Mouse (Mus musculus) gastrocnemius, postnatal 10 days (tissue): Measurements from ENCODE around the gene Rit1. TPM values are rescaled to one million over a fixed set of nuclear protein-coding genes. Genes with fewer than 3 reads are reported as not detected.
"Not testable (repeated sequence)": the region's sequence is repeated elsewhere in the genome, so short reads cannot be mapped to it uniquely, and the experiment has no call there.

Source experiments
- DNase-seq: peaks from one replicate; pipeline ENCODE4 v3.0.0; 2021; ENCODE audit warnings: mixed read lengths
- long read RNA-seq, 2 experiments: library from polyadenylated mRNA; stranded (forward); transcript quantifications; one replicate each; pipeline ENCODE4 v2.0.0; 2021
- total RNA-seq, 2 experiments: library from RNA; stranded (reverse); gene quantifications; 2 replicates each; pipeline ENCODE4 v1.2.3; 2021

The Rit1 gene
- 10 to 100 TPM; 21.9 to 23.6 TPM for total RNA-seq
- long read RNA-seq, experiment 1, transcript Rit1-201 (6 exons, 1,204 nt), result major isoform, 12 of 17 reads
- long read RNA-seq, experiment 1, partial matches to known transcripts, result 1 of 17 reads
- long read RNA-seq, experiment 1, other reads (novel, unspliced or antisense), result 4 of 17 reads
- long read RNA-seq, experiment 2, transcript Rit1-201 (6 exons, 1,204 nt), result major isoform, 6 of 9 reads
- long read RNA-seq, experiment 2, partial matches to known transcripts, result 0 of 9 reads
- long read RNA-seq, experiment 2, other reads (novel, unspliced or antisense), result 3 of 9 reads

DNA sequence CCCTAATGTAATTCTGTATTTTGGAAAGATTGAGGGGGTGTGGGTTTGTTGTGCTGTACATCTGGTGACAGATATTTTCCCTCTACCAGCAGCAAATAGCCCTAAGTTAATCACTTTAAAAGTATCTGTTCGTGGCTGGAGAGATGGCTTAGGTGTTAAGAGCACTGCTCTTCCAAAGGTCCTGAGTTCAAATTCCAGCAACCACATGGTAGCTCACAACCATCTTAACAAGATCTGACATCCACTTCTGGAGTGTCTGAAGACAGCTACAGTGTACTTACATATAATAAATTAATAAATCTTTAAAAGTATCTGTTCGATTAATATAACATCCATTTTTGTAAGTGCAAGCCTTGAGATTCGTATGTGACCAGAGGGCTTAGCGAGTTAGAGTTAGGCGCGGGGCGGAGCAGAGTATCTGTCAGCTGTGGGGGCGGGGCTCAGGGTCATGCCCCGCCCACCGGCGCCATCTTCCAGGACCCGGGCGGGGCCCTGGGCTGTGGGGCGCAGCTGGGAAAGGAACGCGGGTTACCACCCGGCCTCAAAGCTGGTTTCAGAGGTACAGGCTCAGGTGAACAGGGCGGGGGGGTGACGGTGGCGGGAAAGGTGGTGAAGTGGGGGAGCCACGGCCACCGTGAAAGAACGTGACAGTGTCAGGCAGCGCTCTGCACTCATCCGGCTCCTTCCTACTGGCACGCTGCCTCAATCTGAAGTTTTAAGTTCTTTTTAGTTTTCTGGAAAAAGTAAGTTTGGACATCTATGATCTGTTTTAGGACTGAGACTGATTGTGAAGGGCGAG, at the start of gene Rit1:
TSS of gene Rit1 (plus strand) at position 440 of the 799 bp plus-strand sequence.
- DNase-seq, result peak; percentile 90

DNA sequence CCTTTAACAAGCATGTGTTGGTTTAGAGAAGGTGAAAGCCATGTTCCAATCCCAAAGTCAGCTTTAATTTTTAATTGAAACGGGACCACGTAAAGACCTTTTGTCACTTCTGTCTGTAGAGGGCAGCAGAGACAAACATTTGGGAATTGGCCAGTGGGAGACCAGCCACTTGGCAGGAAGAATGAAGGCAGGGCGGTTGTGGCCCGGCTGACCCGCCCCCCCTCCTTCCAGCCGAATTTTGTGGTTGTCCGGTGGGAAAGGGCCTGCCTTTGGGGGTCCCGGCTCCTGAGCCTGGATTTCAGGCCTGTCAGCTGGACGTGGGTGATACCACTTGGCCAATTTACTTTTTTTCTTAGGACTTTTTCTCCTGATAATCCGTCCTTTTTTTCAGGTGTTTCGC, 39.2 kb upstream of the Rit1 start:
- peak; percentile 75 for DNase-seq

DNA sequence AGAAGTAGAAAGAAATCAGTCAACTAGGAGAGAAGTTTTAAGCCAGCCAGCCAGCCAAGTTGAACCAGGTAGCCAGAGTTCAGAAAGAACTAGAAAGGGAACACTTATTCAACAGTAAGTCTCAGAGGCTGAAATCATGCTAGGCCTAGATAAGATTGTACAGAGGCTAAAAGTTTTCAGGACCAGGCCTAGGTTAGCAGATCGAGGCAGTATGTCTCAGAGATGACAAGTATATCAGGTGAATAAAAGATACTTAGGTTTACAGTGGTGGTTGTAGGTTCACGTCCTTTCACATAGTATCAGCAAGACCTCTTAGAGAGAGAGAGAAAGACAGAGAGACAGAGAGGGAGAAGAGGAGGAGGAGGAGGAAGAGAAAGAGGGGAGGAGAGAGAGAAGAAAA, 32.8 kb upstream of the Rit1 start:
- no peak for DNase-seq

GRCm38 (mm10) chr3:88684236-88684979, 32.2 kb upstream of the Rit1 start:
- no peak for DNase-seq

DNA sequence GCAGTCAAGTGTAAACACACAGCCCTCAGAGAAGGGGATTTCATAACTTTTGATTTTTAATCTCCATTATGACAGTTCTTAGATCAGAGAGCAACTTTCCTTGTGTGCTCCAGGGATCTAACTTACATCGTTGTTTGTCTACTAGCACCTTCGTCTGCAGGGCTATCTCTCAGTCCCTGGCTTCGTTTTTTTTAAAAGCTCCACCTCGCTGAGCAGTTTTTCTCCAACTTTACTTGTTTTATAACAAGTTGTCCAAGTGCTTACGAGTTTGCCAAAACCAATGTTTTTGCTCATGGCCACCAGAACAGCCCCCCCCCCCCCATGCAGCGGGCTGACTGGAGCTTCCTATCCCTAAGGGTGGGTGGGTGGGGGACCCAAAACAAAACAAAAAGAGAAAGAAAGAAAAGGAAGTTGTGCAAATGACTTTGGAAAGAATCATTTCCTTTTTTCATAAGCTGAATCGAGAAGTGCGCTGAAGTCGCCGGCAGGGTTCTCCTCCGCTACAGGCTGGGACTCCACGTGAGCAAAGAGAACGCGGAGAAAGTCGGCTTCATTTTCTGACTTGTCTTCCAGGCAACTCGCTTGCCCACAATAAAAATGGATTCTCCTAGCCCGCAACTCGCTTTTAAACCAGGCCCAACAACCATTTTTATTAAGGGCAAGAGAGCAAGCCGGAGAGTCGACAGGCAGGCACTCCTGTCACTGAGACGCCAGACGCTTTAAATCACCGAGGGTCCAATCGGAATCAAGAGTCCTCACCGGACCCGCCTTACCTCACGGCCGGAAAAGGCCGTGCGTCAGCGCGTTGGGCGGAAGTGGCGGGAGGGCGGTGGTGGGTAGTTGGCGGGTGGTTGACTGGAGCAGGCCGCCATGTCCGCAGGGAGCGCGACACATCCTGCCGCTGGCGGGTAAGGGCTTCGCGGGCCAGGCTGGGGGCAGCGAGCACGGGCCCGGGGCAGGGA, 31.4 kb upstream of the Rit1 start, which contains the start of gene Khdc4:
TSS of gene Khdc4 (plus strand) at position 824 of the 962 bp plus-strand sequence.
- peak; percentile 92 for DNase-seq

- DNase-seq, result peak; percentile 25
Observed at GRCm38 (mm10) chr3:88685958-88686451, 30.6 kb upstream of the Rit1 start.

GRCm38 (mm10) chr3:88686734-88687611, 29.7 kb upstream of the Rit1 start:
- no peak for DNase-seq

DNA sequence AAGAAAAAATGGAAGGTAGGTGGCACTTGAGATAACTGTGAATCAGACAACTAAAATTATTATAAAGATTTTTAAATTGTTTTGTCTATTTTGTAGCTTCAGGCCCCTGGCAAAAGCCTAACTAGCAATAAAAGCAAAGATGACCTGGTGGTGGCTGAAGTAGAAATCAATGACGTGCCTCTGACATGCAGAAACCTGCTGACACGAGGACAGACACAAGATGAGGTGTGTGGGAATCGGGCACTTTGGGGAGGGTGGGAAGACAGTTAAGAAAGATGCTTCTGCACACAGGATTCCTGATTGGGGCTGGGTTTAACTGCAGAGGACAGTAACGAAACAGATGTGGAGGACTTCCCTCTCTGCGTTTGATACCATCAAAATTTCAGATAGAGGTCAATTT, 27.6 kb upstream of the Rit1 start:
- no peak for DNase-seq

DNA sequence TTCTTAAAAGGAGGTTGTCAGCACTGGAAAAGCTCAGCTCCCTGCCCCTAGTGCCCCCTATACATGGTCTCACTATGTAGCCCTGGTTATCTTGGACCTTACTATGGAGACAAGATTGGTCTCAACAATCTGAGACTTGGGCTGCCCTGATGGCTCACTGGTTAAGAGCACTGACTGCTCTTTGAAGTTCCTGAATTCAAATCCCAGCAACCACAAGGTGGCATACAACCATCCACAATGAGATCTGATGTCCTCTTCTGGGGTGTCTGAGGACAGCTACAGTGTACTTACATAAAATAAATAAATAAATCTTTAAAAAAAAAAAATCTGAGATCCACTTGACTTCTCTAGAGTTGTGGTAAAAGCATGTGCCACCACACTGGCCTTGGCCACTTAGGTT, 21.1 kb upstream of the Rit1 start:
- DNase-seq, result no peak

GRCm38 (mm10) chr3:88698051-88698450, 18.6 kb upstream of the Rit1 start:
- DNase-seq, result no peak

DNA sequence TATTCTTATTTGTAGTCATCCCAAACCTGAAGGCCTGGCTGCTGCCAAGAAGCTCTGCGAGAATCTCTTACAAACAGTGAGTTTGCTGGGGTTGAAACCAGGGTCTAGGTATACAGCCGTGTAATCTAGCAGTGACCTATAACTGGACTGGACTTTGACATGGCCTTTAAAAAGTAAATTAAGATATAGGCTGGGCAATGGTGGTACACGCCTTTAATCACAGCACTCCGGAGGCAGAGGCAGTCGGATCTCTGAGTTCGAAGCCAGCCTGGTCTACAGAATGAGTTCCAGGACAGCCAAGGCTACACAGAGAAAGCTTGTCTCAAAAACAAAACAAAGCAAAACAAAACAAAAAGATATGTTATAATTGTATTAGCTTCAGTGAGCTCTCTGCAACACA, 17.8 kb upstream of the Rit1 start:
- DNase-seq, result no peak

DNA sequence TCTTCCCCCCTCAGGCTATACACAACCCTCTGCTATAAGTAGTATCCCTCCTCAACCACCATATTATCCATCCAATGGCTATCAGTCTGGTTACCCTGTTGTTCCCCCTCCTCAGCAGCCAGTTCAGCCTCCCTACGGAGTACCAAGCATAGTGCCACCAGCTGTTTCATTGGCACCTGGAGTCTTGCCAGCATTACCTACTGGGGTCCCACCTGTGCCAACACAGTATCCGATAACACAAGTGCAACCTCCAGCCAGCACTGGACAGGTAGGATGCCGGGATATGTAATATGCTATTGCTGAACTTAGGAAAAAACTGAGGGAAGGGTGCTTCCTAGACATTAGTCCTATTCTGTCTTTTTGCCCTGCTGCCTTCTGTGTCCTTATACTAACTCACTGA, 16.4 kb upstream of the Rit1 start:
- no peak for DNase-seq

- DNase-seq, result no peak
Observed at GRCm38 (mm10) chr3:88701222-88701621, 15.4 kb upstream of the Rit1 start.

GRCm38 (mm10) chr3:88713709-88714108, 2.9 kb upstream of the Rit1 start:
- no peak for DNase-seq

GRCm38 (mm10) chr3:88714725-88715124, 1.9 kb upstream of the Rit1 start:
- DNase-seq, result no peak

DNA sequence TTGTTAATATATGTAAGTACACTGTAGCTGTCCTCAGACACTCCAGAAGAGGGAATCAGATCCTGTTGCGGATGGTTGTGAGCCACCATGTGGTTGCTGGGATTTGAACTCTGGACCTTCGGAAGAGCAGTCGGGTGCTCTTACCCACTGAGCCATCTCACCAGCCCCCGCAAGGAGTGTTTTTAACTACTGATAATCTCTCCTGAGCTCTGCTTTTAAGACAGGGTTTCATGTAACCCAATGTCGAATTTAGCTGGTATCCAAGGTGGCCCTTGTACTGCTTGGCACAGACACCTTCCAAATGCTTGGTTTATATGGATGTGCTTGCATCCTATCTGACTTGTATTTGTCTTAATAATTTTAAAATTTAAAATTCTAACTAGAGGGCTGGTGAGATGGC, 922 bp upstream of the Rit1 start:
- not testable (repeated sequence) for DNase-seq

DNA sequence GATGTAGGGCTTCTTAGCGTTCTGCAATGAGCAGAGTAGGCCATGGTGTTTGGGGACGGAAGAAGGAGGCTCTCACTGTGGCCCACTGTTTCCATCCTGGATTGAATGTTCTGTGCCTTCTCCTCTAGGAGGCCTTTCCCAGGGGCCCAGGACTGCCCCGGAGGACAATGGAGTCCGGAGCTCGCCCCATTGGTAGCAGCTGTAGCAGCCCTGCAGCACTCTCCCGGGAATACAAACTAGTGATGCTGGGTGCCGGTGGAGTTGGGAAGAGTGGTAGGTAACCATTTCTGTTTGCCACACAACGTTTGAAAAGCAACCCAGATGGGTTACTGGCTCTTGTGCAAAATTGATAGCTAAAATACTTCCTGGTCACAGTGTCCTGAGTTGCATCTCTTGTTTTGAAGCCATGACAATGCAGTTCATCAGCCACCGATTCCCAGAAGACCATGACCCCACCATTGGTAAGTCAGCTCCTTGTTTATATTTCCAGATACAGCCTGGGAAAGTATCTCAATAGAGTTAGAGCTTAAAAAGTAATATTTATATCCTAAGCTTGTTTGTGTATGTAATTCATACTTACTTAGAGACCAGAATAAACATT, 660 bp downstream of the Rit1 start:
- peak; percentile 26 for DNase-seq

DNA sequence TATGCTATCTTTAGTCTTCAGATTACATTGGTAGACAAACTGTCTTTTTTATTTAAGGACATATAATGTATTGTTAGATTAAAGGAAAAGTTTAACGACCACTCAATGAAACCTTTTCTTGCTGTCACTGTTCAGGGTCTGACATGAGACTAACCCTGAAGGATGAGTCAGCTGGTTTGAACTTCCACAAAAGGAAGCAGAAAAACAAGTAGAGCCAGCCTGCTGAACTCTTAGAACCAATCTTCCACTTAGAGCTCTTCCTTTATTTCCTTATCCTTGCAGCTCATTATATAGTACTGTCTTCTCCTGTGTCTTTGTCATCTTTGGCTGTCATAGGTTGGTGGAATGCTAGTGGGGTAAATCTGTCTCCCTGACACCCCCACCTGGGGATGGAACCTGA, 1.2 kb downstream of the Rit1 start:
- DNase-seq, result no peak

GRCm38 (mm10) chr3:88719098-88719497, 2.5 kb downstream of the Rit1 start:
- peak; percentile 11 for DNase-seq

- no peak for DNase-seq
Observed at GRCm38 (mm10) chr3:88736556-88736955, 19.9 kb downstream of the Rit1 start.
